ENCODE assay signal across 14 mouse cellular contexts in genomic region chr2:173770620-173771019, GRCm38 (mm10). TPM values are rescaled to one million over a fixed set of nuclear protein-coding genes. Genes with fewer than 3 reads are reported as not detected.
DNase-seq lines count a peak whose midpoint lies in the region; ATAC-seq and TF ChIP-seq lines count a peak whose summit lies in the region.
"Had no signal": no experiment of that assay in that cellular context is flagged by ENCODE, and none has a peak within 500 bp of the region (broad histone marks: within the 10 kb centered on the region; RNA-seq: fewer than 3 reads in every experiment).

No protein-coding gene starts in this region.

- no peak overlapping the region for H3K9ac ChIP-seq in hindbrain, embryonic 15.5 days
- H3K9ac ChIP-seq in stomach, postnatal 0 days (ENCODE audit: low read length): no peak overlapping the region
- no peak overlapping the region for H3K9ac ChIP-seq in liver, postnatal 0 days (replicated peaks)

- H3K27me3 ChIP-seq in hindbrain, embryonic 15.5 days: no peaks in the 10 kb centered on the region
- H3K27me3 ChIP-seq in stomach, postnatal 0 days (ENCODE audit: control insufficient read depth, insufficient read depth, low read length): no peaks in the 10 kb centered on the region
- H3K27me3 ChIP-seq in liver, postnatal 0 days (ENCODE audit: insufficient read depth, low read length): no peaks in the 10 kb centered on the region

- WGBS in hindbrain, embryonic 15.5 days: 65% methylated on average over 5 of the region's 5 CpGs
- WGBS in stomach, postnatal 0 days: 69% methylated on average over 5 of the region's 5 CpGs
- WGBS in liver, postnatal 0 days (ENCODE audit: insufficient replicate concordance): 82% methylated on average over 5 of the region's 5 CpGs

- H3K4me3 ChIP-seq in hindbrain, embryonic 15.5 days: no peak overlapping the region
- H3K4me3 ChIP-seq in stomach, postnatal 0 days (ENCODE audit: low read depth, low read length): no peak overlapping the region
- no peak overlapping the region for H3K4me3 ChIP-seq in liver, postnatal 0 days (ENCODE audit: low read depth, low read length)

- TF ChIP-seq CTCF in stomach, postnatal 0 days (IDR thresholded peaks at IDR 0.05; ENCODE audit: low read depth): peak; percentile 37
- TF ChIP-seq CTCF in liver, postnatal 0 days (IDR thresholded peaks at IDR 0.05; ENCODE audit: low read depth): no peak

- H3K4me2 ChIP-seq in hindbrain, embryonic 15.5 days: no peak overlapping the region
- H3K4me2 ChIP-seq in stomach, postnatal 0 days (replicated peaks; ENCODE audit: low read depth): no peak overlapping the region
- no peak overlapping the region for H3K4me2 ChIP-seq in liver, postnatal 0 days (ENCODE audit: low read depth, low read length)

- ATAC-seq in frontal cortex, adult (ENCODE audit: low TSS enrichment): peak; percentile 69
- no peak for ATAC-seq in hindbrain, embryonic 15.5 days (ENCODE audit: low FRiP score, low read depth)
- ATAC-seq in stomach, postnatal 0 days (ENCODE audit: low FRiP score, low TSS enrichment): no peak
- no peak for ATAC-seq in liver, postnatal 0 days

- TF ChIP-seq EP300 in stomach, postnatal 0 days (optimal IDR thresholded peaks at IDR 0.05): no peak
- no peak for TF ChIP-seq EP300 in liver, postnatal 0 days (IDR thresholded peaks at IDR 0.05; ENCODE audit: low read depth)

- H3K27ac ChIP-seq in hindbrain, embryonic 15.5 days (replicated peaks): 0 out of 2 replicates have a peak overlapping the region, but pooled peaks have one; percentile 25
- H3K27ac ChIP-seq in stomach, postnatal 0 days (replicated peaks): no peak overlapping the region
- H3K27ac ChIP-seq in liver, postnatal 0 days (ENCODE audit: low read depth): no peak overlapping the region

- no peak for DNase-seq in frontal cortex, postnatal 36 days (ENCODE audit: low spot score in 2 of 2)
- DNase-seq in right cerebral cortex, postnatal 25 days: peak; percentile 24
- DNase-seq in right cerebral cortex, postnatal 4 days: no peak
- DNase-seq in stomach, postnatal 0 days (ENCODE audit: low spot score): no peak
- DNase-seq in liver, postnatal 0 days: no peak
- no peak for DNase-seq in left cerebral cortex, postnatal 14 days (ENCODE audit: low spot score in 2 of 2)
- DNase-seq: adrenal gland, adult 8-10 months; embryo, embryonic 11 days; gastrocnemius, postnatal 25 days; heart, postnatal 14 days; lung, adult 2 months had no signal

- no peaks in the 10 kb centered on the region for H3K36me3 ChIP-seq in hindbrain, embryonic 15.5 days
- no peaks in the 10 kb centered on the region for H3K36me3 ChIP-seq in stomach, postnatal 0 days (ENCODE audit: control insufficient read depth, insufficient read depth, low read length)
- H3K36me3 ChIP-seq in liver, postnatal 0 days (replicated peaks; ENCODE audit: insufficient read depth, low read length): peaks cover 5% of the 10 kb centered on the region; the same call in 1 of the 2 replicates

- intact Hi-C loops in left cerebral cortex, postnatal 14 days (cut with DNase I): no loop called here

- H3K4me1 ChIP-seq in hindbrain, embryonic 15.5 days (replicated peaks): peaks cover 72% of the 10 kb centered on the region
- H3K4me1 ChIP-seq in stomach, postnatal 0 days (replicated peaks; ENCODE audit: control insufficient read depth, insufficient read depth): no peaks in the 10 kb centered on the region
- 0 out of 2 replicates have a peak, but pooled peaks cover 6% of the 10 kb centered on the region for H3K4me1 ChIP-seq in liver, postnatal 0 days (ENCODE audit: insufficient read depth)

- no peaks in the 10 kb centered on the region for H3K9me3 ChIP-seq in hindbrain, embryonic 15.5 days
- H3K9me3 ChIP-seq in stomach, postnatal 0 days (ENCODE audit: control insufficient read depth, low read length): no peaks in the 10 kb centered on the region
- H3K9me3 ChIP-seq in liver, postnatal 0 days (ENCODE audit: low read length): no peaks in the 10 kb centered on the region

RNA-seq across cellular contexts. Expression of gene Vapb, which starts 33.3 kb away (rescaled TPM):
- polyA plus RNA-seq in hindbrain, embryonic 15.5 days (2015; fragmentation: Nextera tagmentation; extraction: Ambion mirVana): 15.9 and 18.4 TPM in 2 replicates
- polyA plus RNA-seq in stomach, postnatal 0 days (2015; fragmentation: Nextera tagmentation; extraction: Ambion mirVana): 11.1 and 13.1 TPM in 2 replicates
- 4.7 and 7.6 TPM in 2 replicates for polyA plus RNA-seq in liver, postnatal 0 days (2015; fragmentation: Nextera tagmentation; extraction: Ambion mirVana)
- total RNA-seq in left cerebral cortex, postnatal 14 days (2021): 100 to 1,000 TPM; 103 to 124 TPM

RNA-seq across cellular contexts. Expression of gene 1700010B08Rik, which starts 51.4 kb away (rescaled TPM):
- not detected in 2 replicates for polyA plus RNA-seq in hindbrain, embryonic 15.5 days (2015; fragmentation: Nextera tagmentation; extraction: Ambion mirVana)
- not detected in 2 replicates for polyA plus RNA-seq in stomach, postnatal 0 days (2015; fragmentation: Nextera tagmentation; extraction: Ambion mirVana)
- not detected in 2 replicates for polyA plus RNA-seq in liver, postnatal 0 days (2015; fragmentation: Nextera tagmentation; extraction: Ambion mirVana)
- total RNA-seq in left cerebral cortex, postnatal 14 days (2021): not detected
- total RNA-seq: gastrocnemius, postnatal 25 days; heart, postnatal 14 days had no signal
- polyA plus RNA-seq: large intestine, adult 2 months; lung, adult 2 months had no signal
